In the genomic region with DNA sequence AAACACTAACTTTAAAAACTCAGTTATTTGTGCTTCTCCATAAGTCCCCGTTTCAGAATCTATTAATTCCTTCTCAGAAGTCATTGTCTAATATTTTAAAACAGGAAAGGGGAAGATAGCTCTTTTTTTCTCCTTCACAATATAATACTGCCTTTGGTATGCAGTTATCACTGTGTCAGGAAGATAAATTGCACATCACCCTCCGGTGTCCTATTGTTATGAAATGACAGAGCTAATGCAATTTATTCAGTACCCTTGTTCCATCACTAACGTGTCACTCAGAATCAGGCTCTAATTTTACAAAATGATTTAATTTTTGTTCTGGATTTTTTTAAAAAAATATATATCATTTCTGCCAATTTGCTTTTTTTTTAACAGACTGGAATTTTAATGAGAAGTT, we compare ENCODE assay signal across 23 mouse cellular contexts.
"Had no signal": no experiment of that assay in that cellular context is flagged by ENCODE, and none has a peak within 500 bp of the region (broad histone marks: within the 10 kb centered on the region; RNA-seq: fewer than 3 reads in every experiment).

No protein-coding gene starts in this region.

- H3K27ac ChIP-seq: kidney, postnatal 0 days; layer of hippocampus, adult 2 months; limb, embryonic 10.5 days; limb, embryonic 13.5 days; liver, embryonic 12.5 days; liver, embryonic 15.5 days; lung, embryonic 15.5 days; stomach, postnatal 0 days had no signal

- H3K9me3 ChIP-seq: limb, embryonic 10.5 days; limb, embryonic 13.5 days; liver, embryonic 12.5 days; liver, embryonic 15.5 days; lung, embryonic 15.5 days; midbrain, embryonic 10.5 days had no signal

- H3K27me3 ChIP-seq: limb, embryonic 13.5 days; liver, embryonic 12.5 days; liver, embryonic 15.5 days; lung, embryonic 15.5 days; megakaryocyte, embryonic 14.5 days had no signal

- H3K4me3 ChIP-seq: layer of hippocampus, adult 2 months; limb, embryonic 10.5 days; limb, embryonic 13.5 days; liver, embryonic 12.5 days; liver, embryonic 15.5 days; lung, embryonic 15.5 days; megakaryocyte, embryonic 14.5 days; midbrain, embryonic 10.5 days had no signal

- ATAC-seq: liver, embryonic 12.5 days had no signal

- DNase-seq: kidney, adult 2 months; kidney, postnatal 25 days; layer of hippocampus, adult 9-11 months; liver; lung, adult 18-20 months; lung, postnatal 10 days; lung, postnatal 36 days; right cerebral cortex, adult 18-20 months; right cerebral cortex, postnatal 14 days; right cerebral cortex, postnatal 4 days; thymus, adult 2 months; thymus, postnatal 14 days; thymus, postnatal 4 days had no signal

- H3K4me1 ChIP-seq: limb, embryonic 10.5 days; limb, embryonic 13.5 days; liver, embryonic 12.5 days; liver, embryonic 15.5 days; lung, embryonic 15.5 days; megakaryocyte, embryonic 14.5 days had no signal

- H3K9ac ChIP-seq: limb, embryonic 13.5 days; liver, embryonic 12.5 days; liver, embryonic 15.5 days; lung, embryonic 15.5 days had no signal

- H3K36me3 ChIP-seq: limb, embryonic 10.5 days; limb, embryonic 13.5 days; liver, embryonic 12.5 days; liver, embryonic 15.5 days; lung, embryonic 15.5 days; midbrain, embryonic 10.5 days had no signal

- H3K4me2 ChIP-seq: limb, embryonic 13.5 days; liver, embryonic 12.5 days; liver, embryonic 15.5 days; lung, embryonic 15.5 days had no signal
